Mouse (Mus musculus) brown adipose tissue, adult 24 weeks (tissue): ENCODE data around the gene Osbpl11. TPM values are rescaled to one million over a fixed set of nuclear protein-coding genes. Genes with fewer than 3 reads are reported as not detected.
"Not testable (repeated sequence)": the region's sequence is repeated elsewhere in the genome, so short reads cannot be mapped to it uniquely, and the experiment has no call there.

Experiments
- H3K27ac ChIP-seq: fragments of 200-500 bp; replicated peaks from 2 replicates; pipeline ENCODE4 v1.5.1; 2012; ENCODE audit warnings: low read depth, mild to moderate bottlenecking, low read length
- H3K4me1 ChIP-seq: fragments of 200-500 bp; 2 replicates; pipeline ENCODE4 v1.6.1; 2012; ENCODE audit warnings: low read length, mixed read lengths; ENCODE audit not compliant: control insufficient read depth, insufficient read depth, insufficient read length
- H3K4me3 ChIP-seq: fragments of 200-500 bp; 2 replicates; pipeline ENCODE4 v1.5.1; 2012; ENCODE audit warnings: low read depth, mild to moderate bottlenecking, low read length, moderate library complexity; ENCODE audit not compliant: insufficient read depth
- polyA plus RNA-seq: library from polyadenylated mRNA; stranded (reverse); fragments of >200 nt; gene quantifications from 2 replicates; pipeline ENCODE4 v1.2.4, GENCODE M21; 2012; ENCODE audit not compliant: missing spikeins, insufficient read depth, insufficient read length

Osbpl11 gene
- polyA plus RNA-seq, 1 experiment = 24.1 TPM

DNA sequence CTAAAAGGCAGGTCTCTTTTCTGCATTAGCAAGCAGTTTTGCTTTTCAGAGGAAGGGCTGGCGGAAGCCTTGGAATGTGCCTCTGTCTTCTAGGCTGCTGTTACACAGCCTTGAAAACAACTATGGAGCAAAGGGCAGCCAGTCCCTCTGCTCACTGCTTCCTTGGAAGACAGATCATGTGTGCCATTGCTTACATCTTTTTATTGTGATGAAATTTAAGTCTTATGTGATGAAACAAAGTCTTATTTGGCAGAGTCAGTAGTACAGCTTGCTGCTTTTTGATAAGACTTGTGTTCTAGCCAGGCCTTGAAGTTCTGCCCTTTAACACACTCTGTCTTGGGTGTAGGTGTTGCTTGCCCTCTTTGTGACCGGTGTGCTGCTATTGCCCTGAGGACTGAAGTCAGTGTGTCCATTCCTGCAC lies 6.8 kb downstream of the Osbpl11 start:
- Histone ChIP-seq H3K4me1 (peaks cover 27% of the 10 kb centered on the region), H3K4me3 (no peak overlapping the region), H3K27ac (peak overlapping the region; percentile 86)

DNA sequence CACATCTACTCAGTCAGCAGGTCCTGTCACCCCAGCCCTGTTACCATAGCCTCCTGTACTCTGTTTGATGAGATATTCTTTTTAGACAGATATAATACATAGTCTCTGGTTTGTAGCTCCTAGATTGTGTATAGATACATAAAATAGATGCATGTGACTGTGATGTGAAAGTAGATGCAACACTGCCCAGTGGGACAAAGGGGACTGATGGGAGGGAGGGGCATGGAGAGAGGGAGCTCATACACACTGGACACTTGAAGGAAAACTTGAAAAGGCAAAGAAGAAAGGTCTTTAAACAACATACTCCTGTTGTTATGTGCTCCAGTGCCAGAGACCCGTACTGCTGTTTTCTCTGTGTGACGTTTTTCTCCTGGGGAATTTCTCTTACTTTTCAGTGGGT lies 7.4 kb downstream of the Osbpl11 start:
- Histone ChIP-seq H3K27ac (peak overlapping the region; percentile 69), H3K4me1 (peaks cover 27% of the 10 kb centered on the region), H3K4me3 (no peak overlapping the region)

DNA sequence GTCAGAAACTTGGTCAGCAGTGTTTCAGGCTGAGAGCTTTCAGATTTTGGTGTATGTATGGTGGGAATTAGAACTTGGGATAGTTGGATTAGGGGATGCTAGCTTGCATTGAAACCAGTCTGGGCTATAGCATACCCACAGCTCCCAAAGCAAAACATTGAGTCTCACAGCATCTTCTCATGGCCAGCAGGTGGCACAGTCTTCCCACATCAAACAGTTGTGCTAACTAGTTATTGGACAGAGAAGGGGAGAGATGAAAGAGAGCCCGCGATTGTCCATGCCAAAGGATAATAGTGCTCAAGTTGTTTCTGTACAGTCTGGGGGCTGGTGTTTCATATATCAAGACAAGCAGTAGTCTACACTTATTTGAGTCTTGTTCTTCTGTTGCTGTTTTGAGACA lies 8.8 kb downstream of the Osbpl11 start:
- Histone ChIP-seq H3K4me3 (no peak overlapping the region), H3K27ac (no peak overlapping the region), H3K4me1 (peaks cover 24% of the 10 kb centered on the region)

DNA sequence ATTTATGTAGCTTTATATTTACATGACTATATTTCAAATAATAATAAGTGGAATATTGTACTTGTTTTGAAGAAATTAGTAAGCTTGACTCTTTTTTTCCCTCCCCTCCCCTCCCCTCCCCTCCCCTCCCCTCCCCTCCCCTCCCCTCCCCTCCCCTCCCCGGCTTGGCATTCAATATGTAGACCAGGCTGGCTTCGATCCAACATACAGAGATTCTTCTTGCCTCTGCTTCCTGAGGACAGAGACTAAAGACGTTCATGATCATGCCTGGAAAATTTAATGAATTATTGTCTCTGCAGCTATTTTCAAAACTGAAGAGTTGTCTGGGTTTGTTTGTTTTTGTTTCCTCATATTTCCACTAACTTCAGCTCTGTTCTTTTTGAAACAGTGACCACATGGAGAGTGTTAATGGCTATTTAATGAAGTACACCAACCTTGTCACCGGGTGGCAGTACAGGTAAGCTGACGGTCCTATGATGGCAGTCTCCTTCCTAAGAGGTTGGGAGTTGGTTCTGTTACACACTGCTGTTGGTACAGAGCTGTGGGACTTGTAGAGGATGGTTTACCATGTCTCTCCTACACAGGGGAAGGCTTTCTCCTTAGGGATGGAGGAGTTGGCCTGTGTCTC lies 10.9 kb downstream of the Osbpl11 start:
- Histone ChIP-seq H3K4me3 (no peak overlapping the region), H3K27ac (no peak overlapping the region), H3K4me1 (peaks cover 18% of the 10 kb centered on the region)

DNA sequence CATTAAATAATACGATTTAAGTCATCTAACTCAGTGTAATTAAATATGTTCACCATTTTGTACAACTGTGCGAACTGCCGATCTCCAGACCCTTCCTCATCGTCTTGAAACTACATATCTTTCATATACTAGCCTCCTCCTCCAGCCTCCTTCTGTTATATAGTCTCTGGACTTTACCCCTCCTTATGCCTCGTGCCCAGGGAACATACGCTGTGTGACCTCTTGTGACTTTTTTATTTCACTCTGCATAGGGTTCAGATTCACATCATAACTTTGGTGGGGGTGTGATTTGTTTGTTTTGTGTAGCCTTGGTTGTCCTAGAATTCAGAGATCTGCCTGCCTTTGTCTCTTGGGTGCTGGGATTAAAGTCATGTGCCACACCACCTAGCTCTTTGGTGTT lies 11.7 kb downstream of the Osbpl11 start:
- H3K4me3 ChIP-seq = no peak overlapping the region
- peaks cover 16% of the 10 kb centered on the region for H3K4me1 ChIP-seq
- no peak overlapping the region for H3K27ac ChIP-seq

DNA sequence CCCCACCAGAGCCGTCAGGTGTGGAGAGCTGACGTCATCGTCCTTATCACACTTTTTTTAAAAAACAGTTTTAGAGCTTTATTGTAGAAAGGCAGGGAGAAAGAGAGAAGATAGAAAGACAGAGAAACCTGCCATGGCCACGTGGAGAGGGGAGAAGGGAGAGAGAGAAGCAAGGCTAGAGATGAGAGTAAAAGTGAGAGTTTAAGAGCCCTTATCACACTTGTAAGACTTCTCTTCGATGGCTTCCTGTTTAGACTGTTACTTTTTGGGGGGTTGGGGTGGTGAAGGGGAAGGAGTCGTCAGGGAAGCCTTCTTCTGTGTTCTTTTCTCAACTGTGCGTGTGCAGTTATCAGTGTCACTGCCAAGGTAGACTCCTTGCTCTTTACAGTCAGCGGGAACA lies 15.7 kb downstream of the Osbpl11 start:
- Histone ChIP-seq H3K4me3 (no peak overlapping the region), H3K27ac (no peak overlapping the region), H3K4me1 (peaks cover 10% of the 10 kb centered on the region)

DNA sequence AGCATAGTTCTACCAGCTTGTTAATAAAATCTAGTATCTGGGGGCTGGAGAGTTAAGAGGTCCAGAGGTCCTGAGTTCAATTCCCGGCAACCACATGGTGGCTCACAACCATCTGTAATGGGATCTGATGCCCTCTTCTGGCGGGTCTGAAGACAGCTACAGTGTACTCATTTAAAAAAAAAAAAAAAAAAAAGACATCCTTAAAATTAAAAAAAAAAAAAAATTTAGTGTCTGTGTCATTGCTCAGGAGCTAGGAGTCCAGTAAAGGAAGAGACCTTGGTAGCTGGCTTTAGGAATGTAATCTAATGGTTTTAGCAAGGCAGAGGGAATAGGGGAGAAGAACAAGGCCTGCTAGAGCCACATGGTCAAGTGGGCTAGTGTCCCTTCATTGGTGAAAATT lies 25.9 kb downstream of the Osbpl11 start:
- Histone ChIP-seq H3K4me3 (no peak overlapping the region), H3K4me1 (no peaks in the 10 kb centered on the region; the same call in 1 of the 2 replicates), H3K27ac (no peak overlapping the region)

DNA sequence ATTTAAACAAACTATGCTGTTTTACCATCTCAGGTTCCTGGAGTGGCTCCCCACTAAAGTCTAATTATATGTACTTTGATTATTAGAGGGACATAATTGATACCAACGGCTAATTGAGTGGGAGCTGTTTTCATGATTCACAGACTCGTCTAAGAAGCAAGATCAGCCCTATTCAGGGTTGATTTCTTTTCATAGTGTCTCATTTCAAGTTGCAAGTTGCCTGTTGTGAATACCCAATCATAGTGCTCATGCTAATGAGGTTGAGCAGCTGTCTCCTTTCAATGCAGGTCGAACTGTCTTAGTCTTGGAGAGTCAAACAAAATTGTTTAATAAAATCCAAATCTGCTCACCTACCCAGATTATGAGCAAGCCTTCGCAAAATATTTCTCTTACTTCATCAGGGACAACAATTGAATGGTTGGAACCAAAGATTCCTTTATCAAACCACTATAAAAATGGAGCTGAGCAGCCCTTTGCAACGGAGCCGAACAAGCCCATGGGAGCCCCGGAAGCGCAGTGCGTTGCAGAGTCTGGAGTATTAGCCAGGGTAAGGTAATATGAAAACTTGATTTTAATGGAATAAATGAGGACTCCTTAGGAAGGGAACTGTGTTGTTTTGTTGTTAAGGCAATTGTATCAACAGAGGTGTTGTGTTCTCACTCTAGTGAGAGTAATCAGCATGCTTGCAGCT lies 31.6 kb downstream of the Osbpl11 start:
- peaks cover 2% of the 10 kb centered on the region; the same call in 1 of the 2 replicates for H3K4me1 ChIP-seq
- H3K27ac ChIP-seq = no peak overlapping the region
- H3K4me3 ChIP-seq = no peak overlapping the region

DNA sequence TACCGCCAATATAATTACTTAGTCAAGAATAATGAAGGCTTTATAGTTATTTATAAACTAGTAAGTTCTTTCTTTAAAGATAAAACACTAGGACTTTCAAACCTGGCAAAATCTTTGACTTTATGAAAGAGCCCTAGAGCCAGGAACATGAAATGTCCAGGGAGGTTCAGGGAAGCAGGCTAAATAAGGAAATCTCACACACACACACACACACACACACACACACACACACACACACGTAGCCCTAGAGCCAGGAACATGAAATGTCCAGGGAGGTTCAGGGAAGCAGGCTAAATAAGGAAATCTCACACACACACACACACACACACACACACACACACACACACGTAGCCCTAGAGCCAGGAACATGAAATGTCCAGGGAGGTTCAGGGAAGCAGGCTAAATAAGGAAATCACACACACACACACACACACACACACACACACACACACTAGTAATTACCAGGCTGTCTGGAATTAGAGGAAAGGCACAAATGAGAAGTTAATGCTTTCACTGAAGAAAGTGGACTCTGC lies 32.7 kb downstream of the Osbpl11 start:
- H3K27ac ChIP-seq = peak overlapping the region; percentile 73
- H3K4me3 ChIP-seq, H3K4me1 ChIP-seq: not testable (repeated sequence)

DNA sequence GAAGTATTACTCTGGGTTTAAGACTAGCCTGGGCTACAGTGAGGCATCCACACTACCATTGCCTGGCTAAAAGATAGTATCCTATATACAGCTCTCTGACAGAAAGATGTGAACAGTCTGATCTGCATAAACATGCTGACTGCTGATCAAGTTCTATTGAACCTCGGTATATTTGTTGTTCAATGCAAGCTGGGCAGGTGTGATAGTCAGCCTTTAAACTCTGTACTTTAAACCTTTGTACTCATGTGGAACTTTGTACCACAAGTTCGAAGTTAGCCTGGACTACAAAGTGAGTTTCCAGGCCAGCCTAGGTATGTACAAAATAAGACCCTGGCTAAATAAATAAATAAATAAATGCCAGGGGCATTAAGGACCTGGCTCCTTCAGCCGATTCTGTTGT lies 37.6 kb downstream of the Osbpl11 start:
- Histone ChIP-seq H3K27ac (no peak overlapping the region), H3K4me3 (no peak overlapping the region), H3K4me1 (no peaks in the 10 kb centered on the region)

DNA sequence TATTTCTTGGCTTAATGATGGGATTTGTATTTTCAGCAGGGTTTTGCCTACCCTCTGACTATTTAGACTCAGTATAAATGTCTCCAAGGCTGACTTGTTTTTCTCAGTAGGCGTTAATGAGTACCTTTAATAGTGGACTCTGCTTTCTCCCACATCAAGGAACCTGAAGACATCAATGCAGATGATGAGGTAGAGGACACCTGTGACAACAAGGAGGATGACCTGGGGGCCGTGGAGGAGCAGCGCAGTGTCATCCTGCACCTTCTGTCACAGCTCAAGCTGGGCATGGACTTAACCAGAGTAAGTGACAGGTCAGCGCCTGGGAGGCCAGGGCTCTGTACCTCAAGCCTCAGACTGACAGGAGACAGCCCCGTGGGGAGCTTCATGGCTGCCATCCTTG lies 39.5 kb downstream of the Osbpl11 start:
- no peaks in the 10 kb centered on the region for H3K4me1 ChIP-seq
- H3K4me3 ChIP-seq = no peak overlapping the region
- H3K27ac ChIP-seq = no peak overlapping the region

DNA sequence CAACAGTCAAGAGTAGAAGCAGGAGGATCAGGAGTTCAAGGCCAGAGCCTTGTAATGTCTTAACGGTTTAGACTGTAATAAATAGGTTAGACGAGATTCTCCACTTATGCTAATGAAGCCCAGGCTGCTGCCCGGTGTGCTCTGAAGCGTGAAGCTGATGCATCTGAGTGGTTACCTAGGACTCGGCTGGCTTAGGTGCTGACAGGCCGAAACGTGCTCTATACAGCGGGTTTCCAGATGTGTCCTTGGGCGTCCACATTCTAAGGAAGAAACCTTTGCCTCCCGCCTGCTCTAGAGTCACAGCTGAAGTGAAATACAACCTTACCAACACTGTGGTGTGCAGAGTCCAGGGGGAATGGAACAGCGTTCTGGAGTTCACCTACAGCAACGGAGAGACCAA lies 49.3 kb downstream of the Osbpl11 start:
- Histone ChIP-seq H3K4me1 (no peaks in the 10 kb centered on the region), H3K4me3 (no peak overlapping the region), H3K27ac (no peak overlapping the region)

DNA sequence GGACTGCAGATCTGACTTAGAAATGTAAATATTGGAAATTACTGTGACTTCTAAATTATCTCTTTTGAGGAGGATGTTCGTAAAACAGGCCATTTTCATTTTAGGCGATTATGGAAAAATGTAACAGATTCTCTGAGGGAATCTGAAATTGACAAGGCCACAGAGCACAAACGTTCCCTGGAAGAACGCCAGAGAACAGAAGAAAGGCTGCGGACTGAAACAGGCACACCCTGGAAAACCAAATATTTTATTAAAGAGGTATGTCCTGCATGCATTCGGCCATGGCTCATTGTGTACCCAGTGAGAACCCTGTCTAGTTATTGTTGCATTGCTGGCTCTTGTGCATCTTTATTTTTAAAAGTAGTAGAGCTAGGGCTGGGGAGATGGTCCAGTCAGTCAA lies 51.3 kb downstream of the Osbpl11 start:
- Histone ChIP-seq H3K27ac (no peak overlapping the region), H3K4me1 (no peaks in the 10 kb centered on the region), H3K4me3 (no peak overlapping the region)

DNA sequence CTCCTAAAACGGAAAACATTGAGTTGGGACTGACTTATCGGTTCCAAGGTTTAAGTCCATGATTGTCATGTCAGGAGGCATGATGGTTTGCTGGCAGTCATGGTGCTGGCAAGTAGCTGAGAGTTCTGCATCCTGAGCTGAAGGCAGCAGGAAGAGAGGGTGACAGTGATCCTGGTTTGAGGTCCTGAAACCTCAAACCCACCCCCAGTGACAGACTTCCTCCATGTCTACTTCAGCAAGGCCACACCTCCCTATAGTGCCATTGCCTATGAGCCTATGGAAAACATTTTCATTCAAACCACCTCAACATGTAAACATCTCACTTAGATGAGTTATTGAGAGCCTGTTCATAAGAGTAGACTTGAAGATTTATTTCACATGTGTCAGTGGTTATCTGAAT lies 54.4 kb downstream of the Osbpl11 start:
- no peak overlapping the region for H3K4me3 ChIP-seq
- H3K4me1 ChIP-seq = no peaks in the 10 kb centered on the region
- H3K27ac ChIP-seq = no peak overlapping the region

DNA sequence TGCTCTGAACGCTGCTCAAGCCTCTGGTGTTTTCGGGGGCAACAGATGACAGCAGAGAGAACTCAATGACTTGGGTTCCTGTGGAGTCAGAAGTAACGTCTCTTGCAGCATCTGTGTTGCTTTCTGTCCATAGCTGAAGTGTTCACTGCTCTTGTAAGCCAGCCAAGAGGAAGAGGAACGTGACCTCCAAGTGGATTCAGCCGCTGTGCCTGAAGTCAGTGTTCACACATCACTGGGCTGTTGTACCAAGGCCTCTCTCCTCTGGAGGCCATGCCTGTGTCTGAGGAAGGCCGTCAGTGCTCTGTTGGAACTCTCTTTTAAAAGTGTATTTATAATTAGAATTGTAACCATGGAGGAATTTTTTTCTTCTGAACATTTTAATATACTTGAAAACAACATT lies 57.2 kb downstream of the Osbpl11 start:
- Histone ChIP-seq H3K4me1 (no peaks in the 10 kb centered on the region), H3K27ac (no peak overlapping the region), H3K4me3 (no peak overlapping the region)

DNA sequence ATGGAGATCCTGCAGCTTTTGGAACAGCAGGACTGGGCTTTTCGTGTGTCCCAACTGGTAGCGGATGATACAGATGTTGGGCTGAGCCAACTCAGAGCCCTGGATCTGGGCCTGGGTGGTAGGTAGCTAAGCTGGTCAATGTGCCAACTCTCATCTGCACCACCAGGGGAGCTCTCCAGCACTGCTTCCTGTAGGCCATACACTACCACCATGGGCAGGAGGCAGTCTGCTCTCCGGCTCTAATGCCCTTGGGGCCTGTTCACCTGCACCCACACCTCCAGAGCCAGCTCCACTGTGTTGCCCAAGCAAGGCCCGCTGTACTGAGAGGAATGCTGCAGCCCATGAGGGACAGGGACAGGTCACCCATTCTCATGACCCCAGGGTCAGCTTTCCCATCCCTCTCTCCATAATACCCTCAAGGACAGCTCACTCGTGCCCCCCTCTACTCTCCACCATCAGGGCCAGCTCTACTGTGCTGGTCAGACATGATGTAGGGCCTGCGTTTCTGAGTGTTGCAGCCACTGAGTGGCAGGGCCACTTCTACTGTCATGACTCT lies 59.3 kb downstream of the Osbpl11 start:
- Histone ChIP-seq H3K27ac (no peak overlapping the region), H3K4me1 (no peaks in the 10 kb centered on the region), H3K4me3 (no peak overlapping the region)
